Mouse (Mus musculus) right cerebral cortex, postnatal 25 days (tissue): ENCODE results near the gene Taf10.

ENCODE experiments used
- DNase-seq: peaks from one replicate; pipeline ENCODE4 v3.0.0; 2022

Taf10 gene

GRCm38 (mm10) chr7:105708733-105709132 lies 35.4 kb downstream of the Taf10 start:
- no peak for DNase-seq

GRCm38 (mm10) chr7:105703816-105704215 lies 40.3 kb downstream of the Taf10 start:
- no peak for DNase-seq

- DNase-seq, result no peak
Measured at GRCm38 (mm10) chr7:105703184-105703583, 41.0 kb downstream of the Taf10 start.

- no peak for DNase-seq
Measured at GRCm38 (mm10) chr7:105690875-105691274, 53.3 kb downstream of the Taf10 start.
